Mouse (Mus musculus) ES-Bruce4 (cell line): ENCODE results near the gene Ubb. TPM values are rescaled to one million over a fixed set of nuclear protein-coding genes. Genes with fewer than 3 reads are reported as not detected.

Source experiments
- H3K27ac ChIP-seq: 2 replicates; pipeline ENCODE4 v1.5.1; 2012; ENCODE audit warnings: low read length, inconsistent platforms; ENCODE audit not compliant: insufficient read depth
- H3K27me3 ChIP-seq: 2 replicates; pipeline ENCODE4 v1.6.1; 2012; ENCODE audit warnings: mild to moderate bottlenecking, low read length, inconsistent platforms; ENCODE audit not compliant: control insufficient read depth, poor library complexity, insufficient read depth, severe bottlenecking
- H3K36me3 ChIP-seq: 2 replicates; pipeline ENCODE4 v1.6.1; 2012; ENCODE audit warnings: inconsistent platforms, mild to moderate bottlenecking, low read length, moderate library complexity; ENCODE audit not compliant: control insufficient read depth, poor library complexity, insufficient read depth, severe bottlenecking
- H3K4me1 ChIP-seq: one replicate; pipeline ENCODE4 v1.8.1; 2011; ENCODE audit warnings: low read length; ENCODE audit not compliant: control insufficient read depth, insufficient read depth
- H3K4me3 ChIP-seq: 2 replicates; pipeline ENCODE4 v1.5.1; 2011; ENCODE audit warnings: low read depth, mild to moderate bottlenecking, low read length
- H3K9ac ChIP-seq: 2 replicates; pipeline ENCODE4 v1.6.1; 2012; ENCODE audit warnings: low read depth, mild to moderate bottlenecking, inconsistent platforms; ENCODE audit not compliant: poor library complexity, severe bottlenecking
- H3K9me3 ChIP-seq: replicated peaks from 2 replicates; pipeline ENCODE4 v1.6.1; 2012; ENCODE audit warnings: mild to moderate bottlenecking, low read length, inconsistent platforms; ENCODE audit not compliant: control insufficient read depth, poor library complexity, insufficient read depth, severe bottlenecking
- CTCF ChIP-seq: IDR thresholded peaks from one replicate; pipeline ENCODE4 v1.8.1; 2011; ENCODE audit warnings: low read depth, low read length
- EP300 ChIP-seq: IDR thresholded peaks from 2 replicates; pipeline ENCODE4 v1.6.1; 2011; ENCODE audit warnings: low read depth, low read length; ENCODE audit not compliant: insufficient read depth
- POLR2A ChIP-seq: IDR thresholded peaks from one replicate; pipeline ENCODE4 v1.8.1; 2011; ENCODE audit warnings: low read length; ENCODE audit not compliant: insufficient read depth
- polyA plus RNA-seq: library from polyadenylated mRNA; stranded (reverse); fragments of >200 nt; gene quantifications from 2 replicates; pipeline ENCODE4 v1.2.4, GENCODE M21; 2011; ENCODE audit warnings: low read depth; ENCODE audit not compliant: missing spikeins, insufficient read depth, insufficient read length

The Ubb gene
- polyA plus RNA-seq, 1 experiment = 640 TPM

DNA sequence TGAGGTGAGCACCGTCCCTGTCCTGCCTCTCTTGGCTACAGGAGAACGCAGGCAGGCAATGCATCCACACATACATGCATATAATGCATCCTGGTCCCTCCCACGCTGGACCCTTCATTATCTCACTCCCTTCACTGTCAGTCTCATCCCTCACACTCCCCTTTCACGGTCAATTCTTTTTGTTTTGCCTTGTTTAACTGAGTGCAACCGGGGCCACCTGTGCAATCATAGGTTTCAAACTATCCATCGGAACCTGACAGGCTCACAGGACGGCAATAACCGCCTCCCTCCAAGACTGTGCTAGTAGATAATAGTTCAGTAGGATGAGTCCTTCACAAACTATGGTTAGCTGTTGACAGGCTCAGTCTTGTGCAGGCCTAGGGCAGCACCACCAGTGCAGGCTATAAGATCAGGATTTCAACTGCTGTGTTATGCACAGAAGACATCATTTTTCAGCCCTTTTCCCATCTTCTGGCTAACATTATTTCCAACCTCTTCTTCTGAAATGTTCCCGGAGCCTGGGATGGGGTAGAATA lies 33.8 kb downstream of the Ubb start:
- Histone ChIP-seq H3K27ac (no peak overlapping the region), H3K4me3 (no peak overlapping the region), H3K36me3 (no peaks in the 10 kb centered on the region), H3K9me3 (no peaks in the 10 kb centered on the region), H3K27me3 (no peaks in the 10 kb centered on the region), H3K9ac (no peak overlapping the region), H3K4me1 (no peaks in the 10 kb centered on the region)
- TF ChIP-seq EP300 = no peak
- TF ChIP-seq POLR2A = no peak
- TF ChIP-seq CTCF = no peak

DNA sequence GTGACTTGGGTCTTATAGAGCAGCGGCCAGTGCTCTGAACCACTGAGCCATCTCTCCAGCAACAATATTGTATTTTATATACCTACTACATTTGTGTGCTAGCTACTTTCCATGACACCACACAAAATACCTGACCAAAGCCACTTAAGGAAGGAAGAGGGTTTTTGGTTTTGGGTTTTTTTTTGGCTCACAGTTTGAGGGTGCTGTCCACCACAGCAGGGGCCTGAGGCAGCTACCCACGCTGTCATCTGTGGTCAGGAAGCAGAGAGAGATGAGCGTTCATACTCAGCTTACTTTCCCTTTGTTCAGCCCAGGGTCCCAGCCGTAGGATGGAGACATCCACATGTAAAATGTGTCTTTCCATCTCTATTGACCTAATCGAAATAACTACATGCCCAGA lies 36.1 kb downstream of the Ubb start:
- TF ChIP-seq EP300 (no peak), POLR2A (no peak), CTCF (no peak)
- no peaks in the 10 kb centered on the region for H3K27me3 ChIP-seq
- no peak overlapping the region for H3K27ac ChIP-seq
- no peak overlapping the region for H3K4me3 ChIP-seq
- H3K9ac ChIP-seq = no peak overlapping the region
- H3K36me3 ChIP-seq = no peaks in the 10 kb centered on the region
- no peaks in the 10 kb centered on the region for H3K9me3 ChIP-seq
- H3K4me1 ChIP-seq = no peaks in the 10 kb centered on the region

DNA sequence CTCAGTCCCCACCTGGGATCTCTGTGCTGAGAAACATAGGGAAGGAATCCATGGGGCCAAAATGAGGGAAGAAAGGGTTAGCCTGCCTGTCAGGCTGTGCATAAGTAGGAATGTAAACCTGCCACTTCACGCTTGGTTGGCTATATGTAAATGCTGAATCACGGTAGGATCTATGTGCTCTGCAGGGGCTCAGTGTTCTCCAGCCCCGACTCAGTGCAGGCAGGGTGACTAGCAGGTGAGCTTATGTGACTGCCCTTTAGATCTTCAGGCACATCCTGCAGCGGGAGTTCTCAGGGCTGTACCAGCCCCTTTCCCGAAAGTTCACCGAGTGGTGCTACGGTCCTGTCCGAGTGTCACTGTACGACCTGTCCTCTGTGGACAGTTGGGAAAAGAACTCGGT lies 38.4 kb downstream of the Ubb start:
- no peak overlapping the region for H3K4me3 ChIP-seq
- no peaks in the 10 kb centered on the region for H3K27me3 ChIP-seq
- no peak overlapping the region for H3K27ac ChIP-seq
- H3K36me3 ChIP-seq = no peaks in the 10 kb centered on the region
- no peak overlapping the region for H3K9ac ChIP-seq
- H3K9me3 ChIP-seq = no peaks in the 10 kb centered on the region
- H3K4me1 ChIP-seq = no peaks in the 10 kb centered on the region
- no peak for TF ChIP-seq EP300
- no peak for TF ChIP-seq POLR2A
- TF ChIP-seq CTCF = no peak

DNA sequence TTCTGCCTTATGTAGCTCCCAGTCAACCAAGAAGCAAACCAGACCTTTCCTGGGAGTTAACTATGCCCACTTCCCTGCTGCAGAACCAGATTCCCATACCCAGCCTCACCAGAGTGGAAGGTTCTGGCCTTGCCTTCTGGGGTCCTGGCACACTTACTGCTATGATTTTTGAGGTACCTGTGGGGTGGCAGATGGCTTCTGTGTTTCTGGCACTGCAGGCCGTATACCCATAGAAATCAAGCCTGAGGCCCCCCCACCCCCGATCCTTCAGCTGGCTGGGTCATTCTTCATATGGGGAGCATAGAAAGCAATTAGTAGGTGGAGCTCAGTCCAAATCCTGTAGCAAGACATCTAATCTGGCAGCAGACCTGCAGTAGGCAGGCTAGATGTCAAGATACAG lies 40.1 kb downstream of the Ubb start:
- H3K4me3 ChIP-seq = no peak overlapping the region
- no peaks in the 10 kb centered on the region for H3K9me3 ChIP-seq
- no peaks in the 10 kb centered on the region for H3K27me3 ChIP-seq
- H3K27ac ChIP-seq = no peak overlapping the region
- no peaks in the 10 kb centered on the region for H3K4me1 ChIP-seq
- no peak overlapping the region for H3K9ac ChIP-seq
- H3K36me3 ChIP-seq = no peaks in the 10 kb centered on the region
- TF ChIP-seq CTCF (no peak), EP300 (no peak), POLR2A (no peak)

DNA sequence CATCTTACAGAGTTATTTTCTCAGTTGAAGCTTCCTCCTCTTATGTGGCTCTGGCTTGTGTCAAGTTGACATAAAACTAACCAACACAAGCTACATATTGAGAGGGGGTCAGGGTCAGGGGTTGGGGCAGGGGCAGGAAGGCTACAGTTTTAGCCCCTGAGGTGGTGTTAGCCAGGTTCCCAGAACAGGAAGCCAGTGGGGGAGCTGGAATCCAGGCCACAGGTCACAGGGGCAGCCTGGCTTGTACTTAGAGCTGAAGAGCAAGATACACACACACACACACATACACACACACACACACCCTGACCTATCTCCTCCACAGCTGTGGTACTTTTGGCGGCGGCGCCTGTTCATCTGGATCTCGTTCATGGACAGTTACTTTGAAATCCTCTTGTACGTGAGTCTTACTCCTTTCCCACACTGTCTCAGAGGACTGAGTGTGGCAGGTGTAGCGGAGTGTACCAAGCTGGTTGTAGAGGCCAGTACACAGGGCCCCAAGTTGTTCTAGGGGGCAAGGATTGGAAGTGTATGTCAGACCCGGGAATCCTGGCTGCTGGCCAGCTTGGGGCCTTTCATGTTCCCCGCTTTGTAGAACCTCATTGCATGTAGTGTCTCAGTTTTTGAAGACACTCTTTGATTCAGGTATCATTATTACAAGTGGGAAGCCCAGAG lies 41.1 kb downstream of the Ubb start:
- Histone ChIP-seq H3K27ac (no peak overlapping the region), H3K9me3 (no peaks in the 10 kb centered on the region), H3K27me3 (no peaks in the 10 kb centered on the region), H3K4me3 (no peak overlapping the region), H3K36me3 (no peaks in the 10 kb centered on the region), H3K9ac (no peak overlapping the region), H3K4me1 (no peaks in the 10 kb centered on the region)
- no peak for TF ChIP-seq POLR2A
- TF ChIP-seq CTCF = no peak
- no peak for TF ChIP-seq EP300

DNA sequence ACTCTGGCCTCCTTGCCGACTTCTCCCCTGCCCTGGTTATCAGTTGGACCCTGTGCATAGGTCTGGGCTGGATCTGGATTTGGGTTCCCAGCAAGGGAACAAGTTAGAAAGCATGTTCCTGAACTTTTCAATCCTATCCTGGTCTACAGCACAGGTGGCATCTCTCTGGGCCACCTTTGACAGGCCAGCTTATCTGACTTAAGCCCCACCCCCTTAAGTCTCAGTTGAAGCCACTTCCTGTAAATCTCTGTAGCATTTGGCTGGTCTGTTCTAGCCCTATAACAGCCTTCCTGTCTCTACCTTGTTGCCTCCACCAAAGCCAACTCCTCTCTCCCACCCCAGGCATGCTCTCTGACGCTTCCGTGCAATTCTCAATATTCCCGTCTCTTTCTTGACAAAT lies 47.6 kb downstream of the Ubb start:
- TF ChIP-seq CTCF (no peak), POLR2A (no peak), EP300 (no peak)
- H3K4me1 ChIP-seq = no peaks in the 10 kb centered on the region
- no peak overlapping the region for H3K9ac ChIP-seq
- H3K27me3 ChIP-seq = no peaks in the 10 kb centered on the region
- no peak overlapping the region for H3K4me3 ChIP-seq
- no peaks in the 10 kb centered on the region for H3K9me3 ChIP-seq
- H3K36me3 ChIP-seq = peaks cover 6% of the 10 kb centered on the region
- no peak overlapping the region for H3K27ac ChIP-seq
